Comparison of ENCODE assay signal across 22 mouse cellular contexts in genomic region chr2:103081117-103081516, GRCm38 (mm10). TPM values are rescaled to one million over a fixed set of nuclear protein-coding genes. Genes with fewer than 3 reads are reported as not detected.
DNase-seq lines count a peak whose midpoint lies in the region; ATAC-seq lines count a peak whose summit lies in the region.
"Had no signal": no experiment of that assay in that cellular context is flagged by ENCODE, and none has a peak within 500 bp of the region (broad histone marks: within the 10 kb centered on the region; RNA-seq: fewer than 3 reads in every experiment).

No protein-coding gene starts in this region.

- ATAC-seq in frontal cortex, adult (ENCODE audit: low TSS enrichment): peak; percentile 77
- ATAC-seq in kidney, embryonic 16.5 days (ENCODE audit: low FRiP score, low TSS enrichment): 0 out of 2 replicates have a peak, but pooled peaks have one; percentile 57
- ATAC-seq in kidney, embryonic 14.5 days (ENCODE audit: low FRiP score, low TSS enrichment): no peak
- ATAC-seq in lung, embryonic 15.5 days (ENCODE audit: borderline replicate concordance, extremely low read depth, low FRiP score, low TSS enrichment): 0 out of 2 replicates have a peak, but pooled peaks have one; percentile 62
- ATAC-seq: forebrain, embryonic 14.5 days; intestine, postnatal 0 days had no signal

- 36% methylated on average over 6 of the region's 6 CpGs for WGBS in kidney, embryonic 16.5 days
- WGBS in kidney, embryonic 14.5 days: 40% methylated on average over 6 of the region's 6 CpGs
- WGBS in lung, embryonic 15.5 days: 47% methylated on average over 6 of the region's 6 CpGs

- no peaks in the 10 kb centered on the region for H3K9me3 ChIP-seq in kidney, embryonic 16.5 days (ENCODE audit: low read length)
- no peaks in the 10 kb centered on the region for H3K9me3 ChIP-seq in kidney, embryonic 14.5 days (ENCODE audit: control insufficient read depth, low read length)
- H3K9me3 ChIP-seq in lung, embryonic 15.5 days: no peaks in the 10 kb centered on the region
- H3K9me3 ChIP-seq: embryonic facial prominence, embryonic 15.5 days; heart, embryonic 13.5 days; hindbrain, embryonic 12.5 days; liver, embryonic 15.5 days; midbrain, embryonic 12.5 days; neural tube, embryonic 15.5 days had no signal

- no peak overlapping the region for H3K9ac ChIP-seq in kidney, embryonic 16.5 days (replicated peaks; ENCODE audit: low read length)
- H3K9ac ChIP-seq in kidney, embryonic 14.5 days (ENCODE audit: low read depth, low read length): no peak overlapping the region
- H3K9ac ChIP-seq in lung, embryonic 15.5 days: no peak overlapping the region
- H3K9ac ChIP-seq: embryonic facial prominence, embryonic 15.5 days; heart, embryonic 13.5 days; hindbrain, embryonic 12.5 days; liver, embryonic 15.5 days; midbrain, embryonic 12.5 days; neural tube, embryonic 15.5 days had no signal

- no peak overlapping the region for H3K4me2 ChIP-seq in kidney, embryonic 16.5 days (replicated peaks; ENCODE audit: low read depth, low read length)
- H3K4me2 ChIP-seq in kidney, embryonic 14.5 days (replicated peaks; ENCODE audit: low read depth, low read length): no peak overlapping the region
- H3K4me2 ChIP-seq in lung, embryonic 15.5 days: no peak overlapping the region
- H3K4me2 ChIP-seq: embryonic facial prominence, embryonic 15.5 days; heart, embryonic 13.5 days; hindbrain, embryonic 12.5 days; liver, embryonic 15.5 days; midbrain, embryonic 12.5 days; neural tube, embryonic 15.5 days had no signal

- H3K36me3 ChIP-seq in kidney, embryonic 16.5 days (ENCODE audit: insufficient read depth, low read length): peaks cover 5% of the 10 kb centered on the region; the same call in 1 of the 2 replicates
- 0 out of 2 replicates have a peak, but pooled peaks cover 2% of the 10 kb centered on the region for H3K36me3 ChIP-seq in kidney, embryonic 14.5 days (ENCODE audit: control insufficient read depth, insufficient read depth, low read length)
- 0 out of 2 replicates have a peak, but pooled peaks cover 2% of the 10 kb centered on the region for H3K36me3 ChIP-seq in lung, embryonic 15.5 days
- H3K36me3 ChIP-seq: embryonic facial prominence, embryonic 15.5 days; midbrain, embryonic 12.5 days; neural tube, embryonic 15.5 days had no signal

- peaks cover 4% of the 10 kb centered on the region; the same call in 1 of the 2 replicates for H3K4me1 ChIP-seq in kidney, embryonic 16.5 days (ENCODE audit: insufficient read depth, low read length)
- no peaks in the 10 kb centered on the region for H3K4me1 ChIP-seq in kidney, embryonic 14.5 days (ENCODE audit: control insufficient read depth, insufficient read depth, low read length)
- H3K4me1 ChIP-seq in lung, embryonic 15.5 days: no peaks in the 10 kb centered on the region
- H3K4me1 ChIP-seq: embryonic facial prominence, embryonic 15.5 days; hindbrain, embryonic 12.5 days; liver, embryonic 15.5 days; midbrain, embryonic 12.5 days had no signal

- no peaks in the 10 kb centered on the region for H3K27me3 ChIP-seq in kidney, embryonic 16.5 days (ENCODE audit: insufficient read depth, low read length)
- no peaks in the 10 kb centered on the region for H3K27me3 ChIP-seq in kidney, embryonic 14.5 days (ENCODE audit: control insufficient read depth, insufficient read depth, low read length)
- no peaks in the 10 kb centered on the region for H3K27me3 ChIP-seq in lung, embryonic 15.5 days
- H3K27me3 ChIP-seq: embryonic facial prominence, embryonic 15.5 days; heart, embryonic 13.5 days; hindbrain, embryonic 12.5 days; liver, embryonic 15.5 days; midbrain, embryonic 12.5 days; neural tube, embryonic 15.5 days had no signal

- no peak for DNase-seq in frontal cortex, postnatal 10 days (ENCODE audit: low spot score in 2 of 2)
- no peak for DNase-seq in lung, postnatal 14 days
- peak; percentile 9 to 11 for DNase-seq in kidney, postnatal 36 days
- DNase-seq: adrenal gland, postnatal 25 days; cerebellum, adult 9-10 months; gastrocnemius, postnatal 10 days; heart, adult 2 months; heart, postnatal 14 days; thymus, adult 2 months; thymus, postnatal 4 days had no signal

- H3K27ac ChIP-seq in kidney, embryonic 16.5 days (ENCODE audit: low read length): no peak overlapping the region
- H3K27ac ChIP-seq in kidney, embryonic 14.5 days (ENCODE audit: low read depth, low read length): no peak overlapping the region
- H3K27ac ChIP-seq in lung, embryonic 15.5 days: no peak overlapping the region
- H3K27ac ChIP-seq: embryonic facial prominence, embryonic 15.5 days; heart, adult 2 months; heart, embryonic 13.5 days; hindbrain, embryonic 12.5 days; liver, embryonic 15.5 days; midbrain, embryonic 12.5 days; neural tube, embryonic 15.5 days had no signal

- H3K4me3 ChIP-seq in kidney, embryonic 16.5 days (ENCODE audit: low read length): no peak overlapping the region
- H3K4me3 ChIP-seq in kidney, embryonic 14.5 days (ENCODE audit: low read length): no peak overlapping the region
- no peak overlapping the region for H3K4me3 ChIP-seq in lung, embryonic 15.5 days
- H3K4me3 ChIP-seq: embryonic facial prominence, embryonic 15.5 days; heart, adult 2 months; heart, embryonic 13.5 days; hindbrain, embryonic 12.5 days; liver, embryonic 15.5 days; midbrain, embryonic 12.5 days; neural tube, embryonic 15.5 days had no signal

RNA-seq across cellular contexts. Expression of gene Apip, which starts 7.6 kb away (rescaled TPM):
- polyA plus RNA-seq in kidney, embryonic 16.5 days (2015; fragmentation: Nextera tagmentation; extraction: Ambion mirVana): 60.5 and 68.1 TPM in 2 replicates
- polyA plus RNA-seq in kidney, embryonic 14.5 days (2014; fragmentation: Nextera tagmentation; extraction: Ambion mirVana): 73.7 and 73.9 TPM in 2 replicates
- polyA plus RNA-seq in lung, embryonic 15.5 days (2015; fragmentation: Nextera tagmentation; extraction: Ambion mirVana): 77.3 and 79.1 TPM in 2 replicates

RNA-seq across cellular contexts. Expression of gene Pdhx, which starts 7.8 kb away (rescaled TPM):
- 42.8 and 46.7 TPM in 2 replicates for polyA plus RNA-seq in kidney, embryonic 16.5 days (2015; fragmentation: Nextera tagmentation; extraction: Ambion mirVana)
- polyA plus RNA-seq in kidney, embryonic 14.5 days (2014; fragmentation: Nextera tagmentation; extraction: Ambion mirVana): 31.5 and 38.3 TPM in 2 replicates
- polyA plus RNA-seq in lung, embryonic 15.5 days (2015; fragmentation: Nextera tagmentation; extraction: Ambion mirVana): 37.4 and 40.6 TPM in 2 replicates

Comparison
In these comparisons a context has a peak if more than half of its experiments do, and no peak if none do; other contexts are left out.
1. DNase-seq: peak in kidney, postnatal 36 days (2 of 2); none in frontal cortex, postnatal 10 days (0 of 2) and lung, postnatal 14 days (single experiment).